Mouse (Mus musculus) kidney, adult 9 months (tissue): ENCODE measurements around the gene Nsg2.

Experiments
- DNase-seq: peaks from one replicate; pipeline ENCODE4 v3.0.0; 2022

The Nsg2 gene

GRCm38 (mm10) chr11:32087779-32088442 is 87.6 kb downstream of the Nsg2 start:
- DNase-seq: no peak

- DNase-seq: no peak
Observed at GRCm38 (mm10) chr11:32095793-32096192, 95.5 kb downstream of the Nsg2 start.

- no peak for DNase-seq
Observed at GRCm38 (mm10) chr11:32096346-32096745, 96.1 kb downstream of the Nsg2 start.

- DNase-seq: no peak
Observed at GRCm38 (mm10) chr11:32101059-32101632, 100.9 kb downstream of the Nsg2 start.

- no peak for DNase-seq
Observed at GRCm38 (mm10) chr11:32102976-32103375, 102.7 kb downstream of the Nsg2 start.

- no peak for DNase-seq
Observed at GRCm38 (mm10) chr11:32104406-32105116, 104.3 kb downstream of the Nsg2 start.

- DNase-seq: no peak
Observed at GRCm38 (mm10) chr11:32105750-32106646, 105.7 kb downstream of the Nsg2 start.

GRCm38 (mm10) chr11:32106647-32106985 is 106.4 kb downstream of the Nsg2 start:
- no peak for DNase-seq

- no peak for DNase-seq
Observed at GRCm38 (mm10) chr11:32108441-32108840, 108.2 kb downstream of the Nsg2 start.
